Mouse (Mus musculus): Measurements from ENCODE around the gene Ifrd2.

Gene Ifrd2

GRCm38 (mm10) chr9:107575579-107576356, 11.7 kb upstream of the Ifrd2 start:
- no peak for DNase-seq (ENCODE audit: low read depth, low spot score)

DNA sequence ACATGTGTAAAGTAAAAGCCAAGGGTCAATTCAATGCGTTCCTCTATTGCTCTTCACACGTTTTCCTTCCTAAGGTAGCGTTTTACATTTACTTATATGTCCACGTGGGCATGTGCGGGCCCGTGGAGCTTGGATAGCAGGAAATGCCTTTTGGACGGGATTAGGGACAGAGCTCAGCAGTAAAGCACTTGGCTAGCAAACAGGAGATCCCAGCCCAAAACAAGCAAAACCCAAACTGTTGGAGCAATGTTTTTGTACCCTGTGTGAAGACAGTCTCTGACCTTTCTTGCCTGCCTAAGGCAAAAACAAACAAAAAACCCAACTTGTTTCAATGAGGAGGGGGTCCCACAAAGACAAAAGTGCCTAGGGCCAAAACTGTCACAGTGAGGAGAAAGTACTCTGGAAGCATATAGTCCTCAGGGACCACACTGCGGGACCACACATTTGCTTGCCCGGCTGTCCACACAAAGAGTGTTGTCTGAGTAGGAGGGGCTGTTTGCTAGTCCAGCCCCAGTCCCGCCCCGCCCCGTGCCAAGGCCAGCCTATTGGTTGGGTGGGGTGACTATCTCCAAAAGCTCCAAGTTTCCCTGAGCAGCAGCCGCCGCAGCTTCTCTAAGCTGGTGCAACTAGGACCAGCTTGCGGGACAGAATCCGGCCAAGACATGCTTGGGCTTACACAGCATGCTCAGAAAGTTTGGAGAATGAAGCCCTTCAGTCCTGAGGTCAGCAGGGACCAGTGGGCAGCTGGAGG, 10.9 kb upstream of the Ifrd2 start, which contains the start of gene Hyal1:
Gene Hyal1, plus strand, starts transcription at position 571 of the 751 bp plus-strand sequence.
- DNase-seq (ENCODE audit: low read depth, low spot score): no peak

DNA sequence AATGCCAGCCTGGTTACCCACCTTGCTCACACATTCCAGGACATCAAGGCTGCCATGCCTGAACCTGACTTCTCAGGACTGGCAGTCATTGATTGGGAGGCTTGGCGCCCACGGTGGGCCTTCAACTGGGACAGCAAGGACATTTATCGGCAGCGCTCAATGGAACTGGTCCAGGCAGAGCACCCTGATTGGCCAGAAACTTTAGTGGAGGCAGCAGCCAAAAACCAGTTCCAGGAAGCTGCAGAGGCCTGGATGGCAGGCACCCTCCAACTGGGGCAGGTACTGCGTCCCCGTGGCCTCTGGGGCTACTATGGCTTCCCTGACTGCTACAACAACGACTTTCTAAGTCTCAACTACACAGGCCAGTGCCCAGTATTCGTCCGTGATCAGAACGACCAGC, 9.6 kb upstream of the Ifrd2 start:
- DNase-seq (ENCODE audit: low read depth, low spot score): no peak

DNA sequence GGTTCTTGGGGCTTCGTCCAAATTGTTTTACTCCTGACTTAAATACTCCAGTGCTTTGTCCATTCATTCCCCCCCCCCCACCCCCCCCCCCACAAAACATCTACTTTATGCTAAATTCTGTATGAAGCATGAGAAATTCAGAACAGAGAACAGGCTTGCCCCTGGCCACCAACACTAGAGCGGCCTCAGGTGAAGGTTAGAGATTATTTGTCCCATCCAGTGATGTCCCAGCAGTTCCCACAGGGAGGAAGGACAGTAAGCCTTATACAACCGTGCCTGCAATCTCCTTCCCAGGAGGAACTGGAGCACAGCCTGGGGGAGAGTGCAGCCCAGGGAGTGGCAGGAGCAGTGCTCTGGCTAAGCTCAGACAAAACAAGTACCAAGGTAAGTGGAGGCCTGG, 8.9 kb upstream of the Ifrd2 start, which contains the start of gene Naa80:
Gene Naa80, plus strand, starts transcription at position 301 of the 400 bp plus-strand sequence.
- no peak for DNase-seq (ENCODE audit: low read depth, low spot score)

DNA sequence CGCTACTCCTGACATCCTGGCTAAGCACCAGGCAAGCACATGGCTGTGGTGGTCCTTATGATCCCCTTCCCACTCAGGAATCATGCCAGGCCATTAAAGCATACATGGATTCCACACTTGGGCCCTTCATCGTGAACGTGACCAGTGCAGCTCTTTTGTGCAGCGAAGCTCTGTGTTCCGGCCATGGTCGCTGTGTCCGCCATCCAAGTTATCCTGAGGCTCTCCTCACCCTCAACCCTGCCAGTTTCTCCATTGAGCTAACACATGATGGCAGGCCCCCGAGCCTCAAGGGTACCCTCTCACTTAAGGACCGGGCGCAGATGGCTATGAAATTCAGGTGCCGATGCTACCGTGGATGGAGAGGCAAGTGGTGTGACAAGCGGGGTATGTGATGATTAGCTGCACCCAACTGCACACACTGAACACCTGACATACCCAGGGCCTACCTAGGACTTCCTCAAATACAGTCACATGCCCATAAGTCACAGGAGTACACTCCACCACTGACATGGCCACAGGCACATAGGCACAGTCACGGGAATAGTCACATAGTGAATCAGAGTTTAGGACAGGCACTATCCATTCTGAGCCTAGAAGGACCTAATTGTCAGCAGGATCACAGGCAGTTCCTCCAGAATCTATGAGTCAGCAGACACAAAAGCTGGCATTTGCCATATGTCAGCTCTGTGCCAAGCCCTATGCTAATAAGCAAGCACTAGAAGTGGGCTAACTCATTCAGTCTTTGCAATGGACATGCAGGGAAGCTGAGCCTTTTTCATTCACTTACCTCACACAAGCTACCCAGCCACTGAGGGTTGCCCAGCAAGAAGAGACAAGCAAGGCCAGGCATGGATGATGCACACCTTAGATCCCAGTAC, 8.2 kb upstream of the Ifrd2 start:
- DNase-seq (ENCODE audit: low read depth, low spot score): no peak

DNA sequence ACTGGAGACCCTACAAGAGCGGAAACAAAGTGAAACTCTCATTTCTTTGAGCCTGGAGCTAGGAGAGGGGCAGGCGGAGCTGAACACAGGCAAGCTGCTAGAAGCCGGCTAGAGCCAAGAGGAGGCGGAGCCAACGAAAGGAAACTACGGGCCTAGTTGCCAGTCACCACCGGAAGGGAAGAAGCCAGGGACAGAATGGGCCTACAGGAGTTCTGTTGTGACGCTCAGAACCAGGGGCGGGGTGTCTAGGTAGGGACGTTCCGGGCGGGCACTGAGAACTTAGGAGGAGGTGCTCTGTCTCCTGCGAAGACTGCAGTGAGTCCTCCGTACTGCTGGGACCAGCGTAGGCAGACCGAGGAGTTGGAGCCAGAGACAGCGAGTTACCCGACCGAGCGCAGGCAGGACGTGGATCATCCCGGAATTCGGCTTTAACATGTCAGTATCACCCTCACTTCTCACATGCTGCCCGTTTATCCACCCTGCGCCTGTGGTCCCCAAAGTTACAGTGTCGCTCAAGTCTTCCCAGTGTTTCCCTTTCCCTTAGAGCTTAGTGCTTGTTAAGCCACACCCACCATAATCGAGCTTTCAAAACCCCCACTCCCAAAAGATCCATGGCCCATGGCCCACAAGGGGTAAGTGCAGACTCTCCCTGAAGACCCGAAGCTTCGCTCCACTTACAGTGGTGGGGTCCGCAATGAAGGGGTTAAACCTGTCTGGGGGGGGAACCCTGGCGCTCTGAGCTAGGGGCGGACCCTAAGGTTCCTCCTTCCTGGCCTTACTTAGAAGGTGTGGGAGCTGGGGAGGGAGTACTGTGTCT, 6.7 kb upstream of the Ifrd2 start, which contains the start of gene Hyal3:
Gene Hyal3, plus strand, starts transcription at position 318 of the 817 bp plus-strand sequence.
- peak; percentile 92 for DNase-seq (ENCODE audit: low read depth, low spot score)

- DNase-seq (ENCODE audit: low read depth, low spot score): no peak
Measured at GRCm38 (mm10) chr9:107581584-107581983, 5.9 kb upstream of the Ifrd2 start.

GRCm38 (mm10) chr9:107582509-107583062, 4.9 kb upstream of the Ifrd2 start:
- DNase-seq (ENCODE audit: low read depth, low spot score): no peak

- DNase-seq (ENCODE audit: low read depth, low spot score): no peak
Measured at GRCm38 (mm10) chr9:107583174-107583573, 4.3 kb upstream of the Ifrd2 start.

- no peak for DNase-seq (ENCODE audit: low read depth, low spot score)
Measured at GRCm38 (mm10) chr9:107586504-107586903, 938 bp upstream of the Ifrd2 start.

GRCm38 (mm10) chr9:107587833-107588639, 594 bp downstream of the Ifrd2 start:
- no peak for DNase-seq (ENCODE audit: low read depth, low spot score)

- no peak for DNase-seq (ENCODE audit: low read depth, low spot score)
Measured at GRCm38 (mm10) chr9:107590058-107590772, 2.8 kb downstream of the Ifrd2 start.

GRCm38 (mm10) chr9:107590773-107591060, 3.3 kb downstream of the Ifrd2 start:
- no peak for DNase-seq (ENCODE audit: low read depth, low spot score)

- DNase-seq (ENCODE audit: low read depth, low spot score): no peak
Measured at GRCm38 (mm10) chr9:107593101-107593976, 5.9 kb downstream of the Ifrd2 start.

GRCm38 (mm10) chr9:107594281-107595062, 7.0 kb downstream of the Ifrd2 start:
- no peak for DNase-seq (ENCODE audit: low read depth, low spot score)

- no peak for DNase-seq (ENCODE audit: low read depth, low spot score)
Measured at GRCm38 (mm10) chr9:107596619-107597569, 9.5 kb downstream of the Ifrd2 start.
